Mouse (Mus musculus): ENCODE measurements at regions not wholly inside any gene's neighbourhood (a gene's known extent, or its start where the extent isn't known, plus 50 kb on each side); places are given as distances from the start of the nearest gene placed in this dataset.

- no peak for DNase-seq (ENCODE audit: low spot score)
These were observed 137.1 kb downstream of the Tomm20 start for GRCm38 (mm10) chr8:126808496-126808895.

- no peak for DNase-seq (ENCODE audit: low spot score)
These were observed 138.4 kb downstream of the Tomm20 start for GRCm38 (mm10) chr8:126807171-126807768.

GRCm38 (mm10) chr8:126806591-126806990 lies 139.1 kb downstream of the Tomm20 start:
- DNase-seq (ENCODE audit: low spot score), result no peak

- DNase-seq (ENCODE audit: low spot score), result no peak
These were observed 139.5 kb downstream of the Tomm20 start for GRCm38 (mm10) chr8:126806181-126806560.

- DNase-seq (ENCODE audit: low spot score), result no peak
These were observed 140.1 kb downstream of the Tomm20 start for GRCm38 (mm10) chr8:126805365-126806180.

- DNase-seq (ENCODE audit: low spot score), result no peak
These were observed 141.5 kb downstream of the Tomm20 start for GRCm38 (mm10) chr8:126804115-126804514.

GRCm38 (mm10) chr8:126802641-126803040 lies 143.0 kb downstream of the Tomm20 start:
- DNase-seq (ENCODE audit: low spot score), result no peak

- DNase-seq (ENCODE audit: low spot score), result no peak
These were observed 144.7 kb downstream of the Tomm20 start for GRCm38 (mm10) chr8:126800976-126801375.

GRCm38 (mm10) chr8:126797571-126798334 lies 147.9 kb downstream of the Tomm20 start:
- no peak for DNase-seq (ENCODE audit: low spot score)

- no peak for DNase-seq (ENCODE audit: low spot score)
These were observed 152.0 kb downstream of the Tomm20 start for GRCm38 (mm10) chr8:126793657-126794056.

GRCm38 (mm10) chr8:126791069-126791468 lies 154.6 kb downstream of the Tomm20 start:
- DNase-seq (ENCODE audit: low spot score), result no peak

- no peak for DNase-seq (ENCODE audit: low spot score)
These were observed 155.4 kb downstream of the Tomm20 start for GRCm38 (mm10) chr8:126790214-126790613.

- DNase-seq (ENCODE audit: low spot score), result peak; percentile 62
These were observed 156.6 kb downstream of the Tomm20 start for GRCm38 (mm10) chr8:126789076-126789475.

GRCm38 (mm10) chr8:126788669-126789068 lies 157.0 kb downstream of the Tomm20 start:
- DNase-seq (ENCODE audit: low spot score), result peak; percentile 62

GRCm38 (mm10) chr8:126787398-126787797 lies 158.2 kb downstream of the Tomm20 start:
- DNase-seq (ENCODE audit: low spot score), result no peak

- DNase-seq (ENCODE audit: low spot score), result no peak
These were observed 160.4 kb downstream of the Tomm20 start for GRCm38 (mm10) chr8:126785211-126785610.

GRCm38 (mm10) chr8:126784604-126785003 lies 161.0 kb downstream of the Tomm20 start:
- no peak for DNase-seq (ENCODE audit: low spot score)

- no peak for DNase-seq (ENCODE audit: low spot score)
These were observed 161.8 kb downstream of the Tomm20 start for GRCm38 (mm10) chr8:126783703-126784440.

- no peak for DNase-seq (ENCODE audit: low spot score)
These were observed 167.0 kb downstream of the Tomm20 start for GRCm38 (mm10) chr8:126778673-126779072.

GRCm38 (mm10) chr8:126778131-126778530 lies 167.5 kb downstream of the Tomm20 start:
- DNase-seq (ENCODE audit: low spot score), result no peak

- no peak for DNase-seq (ENCODE audit: low spot score)
These were observed 168.8 kb downstream of the Tomm20 start for GRCm38 (mm10) chr8:126776605-126777469.

Measured in testis, postnatal 10 days (tissue).